Mouse (Mus musculus) liver, embryonic 16.5 days (tissue): ENCODE data around the gene Prg2. TPM values are rescaled to one million over a fixed set of nuclear protein-coding genes. Genes with fewer than 3 reads are reported as not detected.

Experiments used
- ATAC-seq: fragments of 200-750 bp; cut with Nextera tagmentation; 2 replicates; pipeline ENCODE4 v1.8.0; 2017; ENCODE audit warnings: low read depth, mild to moderate bottlenecking, moderate number of reproducible peaks, moderate library complexity
- H3K27ac ChIP-seq: fragments of 300-500 bp; sonication (generic); 2 replicates; pipeline ENCODE4 v1.5.1; 2014; ENCODE audit warnings: mild to moderate bottlenecking, low read length
- H3K27me3 ChIP-seq: fragments of 300-500 bp; sonication (generic); 2 replicates; pipeline ENCODE4 v1.6.1; 2014; ENCODE audit warnings: low read depth, low read length, mixed read lengths; ENCODE audit not compliant: control insufficient read depth, insufficient read depth
- H3K36me3 ChIP-seq: fragments of 300-500 bp; sonication (generic); 2 replicates; pipeline ENCODE4 v1.6.1; 2014; ENCODE audit warnings: mild to moderate bottlenecking; ENCODE audit not compliant: control insufficient read depth, insufficient read depth
- H3K4me1 ChIP-seq: fragments of 300-500 bp; sonication (generic); 2 replicates; pipeline ENCODE4 v1.6.1; 2014; ENCODE audit warnings: low read depth, low read length, mixed read lengths; ENCODE audit not compliant: control insufficient read depth
- H3K4me2 ChIP-seq: fragments of 300-500 bp; sonication (generic); 2 replicates; pipeline ENCODE4 v1.6.1; 2014; ENCODE audit warnings: low read depth, low read length, mixed read lengths
- H3K4me3 ChIP-seq: fragments of 300-500 bp; sonication (generic); 2 replicates; pipeline ENCODE4 v1.5.1; 2014; ENCODE audit warnings: low read depth, mild to moderate bottlenecking, low read length
- H3K9ac ChIP-seq: fragments of 300-500 bp; sonication (generic); 2 replicates; pipeline ENCODE4 v1.6.1; 2014; ENCODE audit warnings: low read depth, low read length
- H3K9me3 ChIP-seq: fragments of 300-500 bp; sonication (generic); replicated peaks from 2 replicates; pipeline ENCODE4 v1.6.1; 2016; ENCODE audit warnings: low read length; ENCODE audit not compliant: control insufficient read depth
- WGBS: fragments of 180-500 bp; shearing (Covaris S2); extraction: QIAGEN DNeasy Blood & Tissue Kit; methylation state at CpG from one replicate; pipeline ENCODE4 v1.1.7; 2014; ENCODE audit not compliant: insufficient replicate concordance; 5-methylcytosine and 5-hydroxymethylcytosine counted together
- polyA plus RNA-seq: library from polyadenylated mRNA; unstranded; fragments of >200 nt; fragmentation: Nextera tagmentation; extraction: Ambion mirVana; gene quantifications from 2 replicates; pipeline ENCODE4 v1.2.1, GENCODE M21; 2015

The Prg2 gene
- polyA plus RNA-seq, 1 experiment from 2014 or later: 71.0 TPM

DNA sequence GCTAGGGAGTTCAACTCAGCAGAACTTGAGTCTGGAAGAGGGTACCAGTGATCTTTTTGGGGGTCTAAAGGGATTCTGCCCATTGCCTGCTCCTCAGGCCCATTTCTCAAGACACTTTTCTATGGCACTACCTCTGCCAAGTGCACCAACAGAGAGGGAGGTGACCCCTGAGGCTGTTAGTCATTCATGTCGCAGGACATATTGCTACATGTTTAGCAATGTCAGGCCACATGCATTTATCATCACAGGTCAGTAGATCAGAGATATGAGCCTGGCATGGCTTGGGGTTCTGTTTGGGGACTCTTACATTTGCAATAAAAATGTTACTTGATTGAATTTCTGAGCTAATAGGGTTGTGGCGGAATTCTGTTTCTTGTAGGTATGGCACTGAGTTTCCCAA is 4.7 kb upstream of the Prg2 start:
- no peak for ATAC-seq
- H3K36me3 ChIP-seq: no peaks in the 10 kb centered on the region
- H3K9me3 ChIP-seq: no peaks in the 10 kb centered on the region
- 56% methylated on average over 2 of the region's 2 CpGs for WGBS
- no peaks in the 10 kb centered on the region for H3K4me1 ChIP-seq
- no peak overlapping the region for H3K9ac ChIP-seq
- H3K27me3 ChIP-seq: no peaks in the 10 kb centered on the region
- H3K4me3 ChIP-seq: no peak overlapping the region
- H3K4me2 ChIP-seq: no peak overlapping the region
- no peak overlapping the region for H3K27ac ChIP-seq

DNA sequence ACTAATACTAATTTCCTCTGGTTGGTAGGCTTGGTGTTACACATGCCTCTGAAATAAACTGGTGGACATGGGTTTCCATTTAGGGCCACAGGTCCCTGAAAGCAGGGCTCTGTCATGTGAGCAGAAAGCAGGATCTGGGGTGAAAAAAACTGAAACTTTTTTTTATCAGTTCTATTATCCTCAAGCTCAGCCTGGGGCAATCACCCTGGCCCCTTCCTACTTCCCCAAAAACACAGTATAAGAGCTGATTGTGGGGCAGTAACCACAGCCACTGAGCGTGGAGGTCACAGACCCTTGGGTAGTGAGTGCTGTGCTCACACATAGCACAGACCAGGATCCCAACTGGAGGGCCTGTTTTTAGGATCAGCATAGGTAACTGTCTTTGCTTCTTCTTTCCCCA is 7.7 kb downstream of the Prg2 start, which contains the start of gene Prg3:
Gene Prg3, plus strand, starts transcription at position 286 of the 400 bp plus-strand sequence.
- Histone ChIP-seq H3K9ac (no peak within 1 kb of the TSS), H3K4me3 (no peak within 1 kb of the TSS), H3K27me3 (no peaks in the 10 kb centered on the region), H3K4me1 (no peaks in the 10 kb centered on the region), H3K27ac (no peak within 1 kb of the TSS), H3K9me3 (no peaks in the 10 kb centered on the region), H3K36me3 (no peaks in the 10 kb centered on the region), H3K4me2 (no peak within 1 kb of the TSS)
- 16% methylated on average over 1 of the region's 1 CpGs for WGBS
- ATAC-seq: no peak

DNA sequence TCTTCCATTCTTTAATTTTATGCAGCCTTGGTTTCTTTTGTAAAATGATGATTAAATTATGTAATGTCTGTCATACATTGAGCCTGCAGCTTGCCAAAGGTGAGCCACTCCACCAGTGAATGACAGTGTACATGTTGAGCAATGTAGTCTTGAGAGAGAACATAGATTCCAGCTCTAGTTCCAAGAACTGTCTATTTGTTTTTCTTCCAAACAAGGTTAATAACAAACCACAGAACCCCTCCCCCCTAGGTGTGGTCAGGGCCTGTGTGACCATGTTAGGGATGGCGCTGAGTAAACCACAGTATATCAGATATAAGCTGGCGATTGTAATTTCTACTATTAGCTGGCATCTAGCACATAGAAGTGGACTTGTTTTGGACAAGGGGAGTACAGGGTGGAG is 16.1 kb downstream of the Prg2 start:
- H3K27ac ChIP-seq: peak overlapping the region; percentile 57
- ATAC-seq: peak; percentile 87

DNA sequence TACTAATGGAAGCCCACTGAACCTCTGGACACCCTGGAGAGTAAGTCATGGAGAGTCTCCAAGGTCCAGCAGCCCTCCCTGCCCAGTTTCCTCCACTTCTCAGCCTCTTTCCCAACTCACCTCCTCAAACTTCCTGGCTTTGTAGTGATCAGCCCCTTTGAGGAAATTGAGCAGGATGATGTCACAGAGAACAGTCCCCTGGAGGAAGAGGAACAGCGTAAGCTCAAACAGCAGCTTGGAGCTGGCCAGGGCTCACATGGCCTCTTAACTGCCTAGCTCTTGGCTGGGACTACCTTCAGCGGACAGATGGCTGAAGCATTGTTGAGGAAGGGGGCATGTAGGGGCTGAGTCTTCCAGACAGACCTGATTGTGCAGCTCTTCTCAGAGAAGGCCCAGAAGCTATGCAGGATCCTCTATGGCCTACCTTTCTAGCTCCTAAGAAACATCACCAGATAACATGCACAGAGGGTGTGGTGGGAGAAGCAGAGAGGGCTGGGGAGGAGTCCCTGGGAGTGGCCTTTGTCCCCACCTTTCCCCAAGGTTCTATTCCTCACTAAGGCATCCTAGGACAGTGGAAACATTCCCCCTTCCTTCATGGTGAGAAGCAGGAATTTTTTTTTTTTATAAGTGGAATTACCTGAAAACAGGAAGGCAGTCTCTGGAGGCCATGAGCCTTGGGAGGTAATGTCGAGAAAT is 19.4 kb downstream of the Prg2 start:
- no peaks in the 10 kb centered on the region for H3K9me3 ChIP-seq
- no peak overlapping the region for H3K9ac ChIP-seq
- no peak overlapping the region for H3K4me3 ChIP-seq
- ATAC-seq: peak; percentile 52; the same call in 1 of the 2 replicates
- 57% methylated on average over 3 of the region's 3 CpGs for WGBS
- no peaks in the 10 kb centered on the region; the same call in 1 of the 2 replicates for H3K27me3 ChIP-seq
- no peak overlapping the region for H3K27ac ChIP-seq
- H3K4me2 ChIP-seq: no peak overlapping the region
- H3K36me3 ChIP-seq: no peaks in the 10 kb centered on the region
- peaks cover 28% of the 10 kb centered on the region for H3K4me1 ChIP-seq

More for the DNA sequence above, 16.1 kb downstream of the Prg2 start:
- Histone ChIP-seq H3K36me3 (no peaks in the 10 kb centered on the region), H3K4me2 (no peak overlapping the region), H3K27me3 (no peaks in the 10 kb centered on the region), H3K4me3 (no peak overlapping the region), H3K4me1 (peaks cover 28% of the 10 kb centered on the region), H3K9me3 (no peaks in the 10 kb centered on the region), H3K9ac (no peak overlapping the region)
- 17% methylated on average over 2 of the region's 2 CpGs for WGBS

DNA sequence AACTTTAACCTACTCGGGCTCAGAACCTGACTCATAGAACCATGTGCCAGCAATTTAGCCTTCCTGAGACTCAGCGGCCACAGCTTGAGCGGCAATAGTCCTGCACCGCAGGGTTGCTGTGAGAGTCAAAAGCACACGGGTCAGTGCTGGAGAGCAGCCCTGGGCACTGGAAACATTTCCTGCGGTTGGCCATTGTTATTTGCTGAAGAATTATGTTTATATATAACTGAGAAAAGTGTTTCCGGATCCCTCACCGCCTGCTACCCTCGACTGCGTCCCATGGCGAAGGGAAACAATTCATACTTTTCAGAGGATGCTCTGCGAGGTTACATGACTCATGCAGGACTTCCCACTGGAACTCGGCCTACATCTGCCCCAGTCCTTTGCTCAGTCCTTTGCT is 21.2 kb downstream of the Prg2 start:
- H3K4me3 ChIP-seq: no peak overlapping the region
- no peak for ATAC-seq
- no peaks in the 10 kb centered on the region; the same call in 1 of the 2 replicates for H3K27me3 ChIP-seq
- H3K27ac ChIP-seq: no peak overlapping the region
- H3K9ac ChIP-seq: no peak overlapping the region
- no peak overlapping the region for H3K4me2 ChIP-seq
- 66% methylated on average over 13 of the region's 13 CpGs for WGBS
- H3K4me1 ChIP-seq: peaks cover 21% of the 10 kb centered on the region
- no peaks in the 10 kb centered on the region for H3K36me3 ChIP-seq
- no peaks in the 10 kb centered on the region for H3K9me3 ChIP-seq

DNA sequence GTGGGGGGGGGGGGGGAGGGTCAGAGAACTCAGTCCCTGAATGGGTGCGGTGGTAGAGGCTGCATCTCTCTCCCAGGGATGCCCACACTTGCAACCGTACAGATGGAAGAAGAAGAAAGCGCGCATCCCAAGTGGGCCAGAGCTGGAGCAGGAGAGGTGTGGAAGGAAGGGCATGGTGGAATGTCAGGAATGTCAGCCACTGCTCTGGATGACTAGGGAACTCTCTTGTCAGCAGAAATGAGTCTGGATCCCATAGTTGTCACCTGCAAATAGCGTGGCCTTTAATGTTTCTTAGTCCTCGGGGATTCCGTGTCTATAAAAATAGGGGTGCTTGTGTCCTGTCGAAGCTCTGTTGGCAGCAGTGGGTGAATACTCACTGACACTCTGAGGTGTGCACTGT is 22.3 kb downstream of the Prg2 start:
- Histone ChIP-seq H3K27ac (no peak overlapping the region), H3K9me3 (no peaks in the 10 kb centered on the region)
- ATAC-seq: no peak

DNA sequence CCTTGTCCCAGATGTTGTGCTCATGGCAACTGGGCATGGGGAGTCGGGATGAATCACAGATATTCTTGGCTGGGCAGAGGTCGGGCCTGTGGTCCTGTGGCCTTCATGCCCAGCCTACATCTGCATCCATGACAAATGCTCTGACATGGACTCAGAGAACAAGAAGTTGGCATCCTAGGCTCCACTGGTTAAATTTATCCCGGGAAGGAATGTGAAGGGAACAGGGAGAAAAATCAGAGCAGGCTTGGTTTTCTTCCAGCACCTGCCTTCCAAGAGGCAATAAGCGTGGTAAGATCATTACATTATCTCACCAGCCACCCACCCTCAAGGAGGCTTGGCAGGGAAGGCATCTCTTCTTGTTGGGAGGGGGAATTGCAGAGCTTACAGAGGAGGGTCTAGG is 24.1 kb downstream of the Prg2 start:
- Histone ChIP-seq H3K4me2 (no peak overlapping the region), H3K4me3 (no peak overlapping the region), H3K27ac (no peak overlapping the region), H3K9me3 (no peaks in the 10 kb centered on the region), H3K36me3 (no peaks in the 10 kb centered on the region), H3K9ac (no peak overlapping the region), H3K27me3 (no peaks in the 10 kb centered on the region; the same call in 1 of the 2 replicates), H3K4me1 (peaks cover 19% of the 10 kb centered on the region)
- no peak for ATAC-seq
- 62% methylated on average over 4 of the region's 4 CpGs for WGBS

More for the DNA sequence above, 22.3 kb downstream of the Prg2 start:
- WGBS: 82% methylated on average over 8 of the region's 8 CpGs
- no peaks in the 10 kb centered on the region; the same call in 1 of the 2 replicates for H3K27me3 ChIP-seq
- no peaks in the 10 kb centered on the region for H3K36me3 ChIP-seq
- H3K4me3 ChIP-seq: no peak overlapping the region
- peaks cover 17% of the 10 kb centered on the region for H3K4me1 ChIP-seq
- H3K9ac ChIP-seq: no peak overlapping the region
- no peak overlapping the region for H3K4me2 ChIP-seq

DNA sequence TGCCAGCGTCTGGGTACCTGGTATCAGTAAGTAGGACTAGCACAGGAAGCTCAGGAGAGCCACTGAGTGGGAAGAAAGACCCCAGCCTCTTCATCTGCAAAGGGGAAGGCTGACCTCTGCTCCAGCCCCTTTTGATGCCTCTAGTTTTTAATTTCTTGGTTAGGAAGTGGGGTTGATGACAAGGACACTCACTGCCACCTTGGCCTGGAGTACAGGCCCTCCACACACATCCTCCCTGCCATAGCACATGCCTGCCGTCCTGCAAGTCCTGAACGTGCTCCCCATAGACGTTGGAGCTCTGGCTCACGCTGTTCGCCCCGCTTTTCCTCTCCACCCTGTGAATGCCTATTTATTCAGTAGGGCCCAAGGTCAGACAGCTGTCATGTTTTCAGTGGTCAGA is 26.3 kb downstream of the Prg2 start:
- no peaks in the 10 kb centered on the region; the same call in 1 of the 2 replicates for H3K27me3 ChIP-seq
- no peak overlapping the region for H3K27ac ChIP-seq
- no peak overlapping the region for H3K4me3 ChIP-seq
- H3K9me3 ChIP-seq: no peaks in the 10 kb centered on the region
- ATAC-seq: peak; percentile 59; the same call in 1 of the 2 replicates
- H3K9ac ChIP-seq: no peak overlapping the region
- H3K4me1 ChIP-seq: peaks cover 25% of the 10 kb centered on the region
- whole genome bisulfite sequencing: 65% methylated on average over 7 of the region's 7 CpGs
- no peaks in the 10 kb centered on the region for H3K36me3 ChIP-seq
- no peak overlapping the region for H3K4me2 ChIP-seq

DNA sequence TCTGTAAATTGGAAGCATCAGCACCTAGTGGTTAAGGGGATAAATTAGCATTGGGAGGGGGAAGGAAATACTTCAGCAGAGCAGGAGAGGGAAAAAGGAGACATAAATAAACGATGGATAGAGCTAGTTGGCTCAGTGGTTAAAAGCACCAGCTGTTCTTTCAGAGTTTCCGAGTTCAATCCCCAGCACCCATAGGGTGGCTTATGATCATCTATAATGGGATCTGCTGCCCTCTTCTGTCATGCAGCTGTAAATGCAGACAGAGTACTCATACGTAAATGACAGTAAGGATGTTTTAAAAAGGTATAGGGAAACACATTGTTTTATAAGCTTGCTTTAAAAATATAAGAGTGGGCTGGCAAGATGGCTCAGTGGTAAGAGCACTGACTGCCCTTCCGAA is 27.5 kb downstream of the Prg2 start:
- ATAC-seq: no peak
- WGBS: 7% methylated on average over 4 of the region's 4 CpGs
- Histone ChIP-seq H3K36me3 (no peaks in the 10 kb centered on the region), H3K4me1 (peaks cover 35% of the 10 kb centered on the region), H3K4me2 (no peak overlapping the region), H3K27ac (no peak overlapping the region), H3K4me3 (no peak overlapping the region), H3K27me3 (no peaks in the 10 kb centered on the region; the same call in 1 of the 2 replicates), H3K9ac (no peak overlapping the region), H3K9me3 (no peaks in the 10 kb centered on the region)
